In genomic region chr1:36134584-36134983, GRCm38 (mm10) we compare ENCODE assay signal across 7 mouse cellular contexts.
DNase-seq lines count a peak whose midpoint lies in the region; ATAC-seq and TF ChIP-seq lines count a peak whose summit lies in the region.

No protein-coding gene starts in this region.

- H3K4me3 ChIP-seq in intestine, postnatal 0 days (ENCODE audit: low read depth, low read length): no peak overlapping the region
- no peak overlapping the region for H3K4me3 ChIP-seq in midbrain, embryonic 16.5 days (ENCODE audit: low read depth, low read length)

- H3K9me3 ChIP-seq in intestine, postnatal 0 days (ENCODE audit: control insufficient read depth): no peaks in the 10 kb centered on the region
- no peaks in the 10 kb centered on the region for H3K9me3 ChIP-seq in midbrain, embryonic 16.5 days (replicated peaks; ENCODE audit: control insufficient read depth, low read length, poor library complexity, severe bottlenecking)

- H3K4me2 ChIP-seq in intestine, postnatal 0 days (replicated peaks; ENCODE audit: low read depth): no peak overlapping the region
- no peak overlapping the region for H3K4me2 ChIP-seq in midbrain, embryonic 16.5 days (ENCODE audit: low read length)

- no peaks in the 10 kb centered on the region for H3K27me3 ChIP-seq in intestine, postnatal 0 days (replicated peaks; ENCODE audit: control insufficient read depth, insufficient read depth, low read length)
- no peaks in the 10 kb centered on the region for H3K27me3 ChIP-seq in midbrain, embryonic 16.5 days (ENCODE audit: control insufficient read depth, insufficient read depth, low read depth, low read length)

- 4% methylated on average over 3 of the region's 3 CpGs for WGBS in intestine, postnatal 0 days
- 0% methylated on average over 3 of the region's 3 CpGs for WGBS in midbrain, embryonic 16.5 days

- intact Hi-C loops in left cerebral cortex, postnatal 4 days (cut with DNase I): loop anchor here (10.0 kb wide), 1 partner anchor 1240 kb away; no protein-coding TSS in a partner anchor

- H3K4me1 ChIP-seq in intestine, postnatal 0 days (replicated peaks; ENCODE audit: control insufficient read depth, insufficient read depth, low read length): 0 out of 2 replicates have a peak, but pooled peaks cover 3% of the 10 kb centered on the region
- H3K4me1 ChIP-seq in midbrain, embryonic 16.5 days (ENCODE audit: control insufficient read depth, insufficient read depth, low read length): peaks cover 3% of the 10 kb centered on the region; the same call in 1 of the 2 replicates

- no peak overlapping the region for H3K9ac ChIP-seq in intestine, postnatal 0 days (ENCODE audit: low read depth, low read length)
- no peak overlapping the region for H3K9ac ChIP-seq in midbrain, embryonic 16.5 days (ENCODE audit: low read depth, low read length)

- no peak overlapping the region for H3K27ac ChIP-seq in intestine, postnatal 0 days (ENCODE audit: low read depth, low read length)
- H3K27ac ChIP-seq in midbrain, embryonic 16.5 days (ENCODE audit: low read length): no peak overlapping the region

- no peaks in the 10 kb centered on the region for H3K36me3 ChIP-seq in intestine, postnatal 0 days (ENCODE audit: control insufficient read depth, insufficient read depth)
- no peaks in the 10 kb centered on the region for H3K36me3 ChIP-seq in midbrain, embryonic 16.5 days (ENCODE audit: control insufficient read depth, insufficient read depth, low read length)

- TF ChIP-seq CTCF in intestine, postnatal 0 days (IDR thresholded peaks at IDR 0.05; ENCODE audit: low read depth): peak; percentile 96

- no peak for ATAC-seq in intestine, postnatal 0 days
- peak; percentile 15; the same call in 1 of the 2 replicates for ATAC-seq in midbrain, embryonic 16.5 days

- DNase-seq in WW6 (ENCODE audit: low read depth, low spot score): peak; percentile 26
- DNase-seq in cerebellum, adult 8-10 months: peak; percentile 66
- DNase-seq in frontal cortex, postnatal 25 days (ENCODE audit: low spot score in 2 of 2): peak; percentile 60 to 82
- peak; percentile 69 for DNase-seq in left cerebral cortex, postnatal 4 days
- peak; percentile 77 to 85 for DNase-seq in spleen, postnatal 14 days (ENCODE audit: low spot score in 2 of 2)

Comparison
In these comparisons a context has a peak if more than half of its experiments do, and no peak if none do; other contexts are left out.
1. DNase-seq: peak in every context shown above with its lines; median percentile 81 in spleen, postnatal 14 days; 71 in frontal cortex, postnatal 25 days; 69 in left cerebral cortex, postnatal 4 days; 66 in cerebellum, adult 8-10 months; 26 in WW6.